Mouse (Mus musculus) cortical plate, adult 2 months (tissue): ENCODE measurements around the gene Slc25a23.

ENCODE experiments used
- CTCF ChIP-seq: fragments of 200-500 bp; IDR thresholded peaks from 2 replicates; pipeline ENCODE4 v1.5.1; 2011; ENCODE audit warnings: mild to moderate bottlenecking, control low read depth, low read length; ENCODE audit not compliant: insufficient read depth; ENCODE audit errors: extremely low read depth
- POLR2A ChIP-seq: fragments of 200-500 bp; IDR thresholded peaks from 2 replicates; pipeline ENCODE4 v1.6.1; 2011; ENCODE audit warnings: mild to moderate bottlenecking, low read length, control low read depth; ENCODE audit not compliant: insufficient read depth; ENCODE audit errors: extremely low read depth

DNA sequence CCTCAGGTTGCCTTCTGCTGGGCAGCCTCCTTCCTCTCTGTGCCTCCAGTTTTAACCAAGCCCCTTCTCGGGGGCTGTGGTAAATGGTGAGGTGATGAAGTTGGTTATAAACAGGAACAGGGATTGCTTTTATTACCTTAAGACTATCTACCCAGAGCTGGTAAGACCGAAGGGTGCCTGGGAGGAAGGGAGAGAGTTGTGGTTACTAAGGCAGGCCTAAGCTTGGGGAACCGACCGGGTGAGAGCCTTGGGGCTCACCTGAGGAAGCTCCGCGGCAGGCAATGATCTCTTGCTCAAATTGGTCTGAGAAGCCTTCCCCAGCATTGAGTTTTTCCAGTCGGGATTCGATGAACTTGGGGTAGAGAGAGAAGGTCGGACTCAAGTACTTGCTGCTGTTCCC is 10.6 kb upstream of the Slc25a23 start:
- TF ChIP-seq CTCF (no peak), POLR2A (no peak)
